Mouse (Mus musculus) lung, embryonic 14.5 days (tissue): ENCODE data around the gene Dlg3. TPM values are rescaled to one million over a fixed set of nuclear protein-coding genes. Genes with fewer than 3 reads are reported as not detected.

Experiments used
- ATAC-seq: fragments of 200-750 bp; cut with Nextera tagmentation; 2 replicates; pipeline ENCODE4 v1.8.0; 2017; ENCODE audit warnings: mild to moderate bottlenecking, moderate TSS enrichment, moderate library complexity; ENCODE audit not compliant: insufficient read depth
- DNase-seq: peaks from one replicate; pipeline ENCODE4 v3.0.0-alpha.2; 2015
- H3K27ac ChIP-seq: fragments of 300-500 bp; sonication (generic); 2 replicates; pipeline ENCODE4 v1.5.1; 2014; ENCODE audit warnings: low read depth, mild to moderate bottlenecking, moderate library complexity
- H3K27me3 ChIP-seq: fragments of 300-500 bp; sonication (generic); 2 replicates; pipeline ENCODE4 v1.6.1; 2014; ENCODE audit warnings: low read length, control low read depth; ENCODE audit not compliant: insufficient read depth
- H3K36me3 ChIP-seq: fragments of 300-500 bp; sonication (generic); 2 replicates; pipeline ENCODE4 v1.6.1; 2014; ENCODE audit warnings: control low read depth; ENCODE audit not compliant: insufficient read depth
- H3K4me1 ChIP-seq: fragments of 300-500 bp; sonication (generic); 2 replicates; pipeline ENCODE4 v1.6.1; 2014; ENCODE audit warnings: antibody characterized with exemption, control low read depth; ENCODE audit not compliant: insufficient read depth
- H3K4me2 ChIP-seq: fragments of 300-500 bp; sonication (generic); 2 replicates; pipeline ENCODE4 v1.6.1; 2014; ENCODE audit warnings: mild to moderate bottlenecking
- H3K4me3 ChIP-seq: fragments of 300-500 bp; sonication (generic); 2 replicates; pipeline ENCODE4 v1.5.1; 2014; ENCODE audit warnings: low read depth, low read length
- H3K9ac ChIP-seq: fragments of 300-500 bp; sonication (generic); 2 replicates; pipeline ENCODE4 v1.6.1; 2014
- H3K9me3 ChIP-seq: fragments of 300-500 bp; sonication (generic); 2 replicates; pipeline ENCODE4 v1.6.1; 2016; ENCODE audit warnings: low read depth, low read length, control low read depth
- CTCF ChIP-seq: IDR thresholded peaks from 2 replicates; pipeline ENCODE4 v1.5.1; 2016; ENCODE audit warnings: antibody characterized with exemption, low read depth
- WGBS: fragments of 180-500 bp; shearing (Covaris S2); extraction: QIAGEN DNeasy Blood & Tissue Kit; methylation state at CpG from one replicate; pipeline ENCODE4 v1.1.7; 2014; 5-methylcytosine and 5-hydroxymethylcytosine counted together
- polyA plus RNA-seq: library from polyadenylated mRNA; unstranded; fragments of >200 nt; fragmentation: Nextera tagmentation; extraction: Ambion mirVana; gene quantifications from 2 replicates; pipeline ENCODE4 v1.2.1, GENCODE M21; 2014

The Dlg3 gene
- polyA plus RNA-seq, 1 experiment from 2014 or later = 4.2 TPM

DNA sequence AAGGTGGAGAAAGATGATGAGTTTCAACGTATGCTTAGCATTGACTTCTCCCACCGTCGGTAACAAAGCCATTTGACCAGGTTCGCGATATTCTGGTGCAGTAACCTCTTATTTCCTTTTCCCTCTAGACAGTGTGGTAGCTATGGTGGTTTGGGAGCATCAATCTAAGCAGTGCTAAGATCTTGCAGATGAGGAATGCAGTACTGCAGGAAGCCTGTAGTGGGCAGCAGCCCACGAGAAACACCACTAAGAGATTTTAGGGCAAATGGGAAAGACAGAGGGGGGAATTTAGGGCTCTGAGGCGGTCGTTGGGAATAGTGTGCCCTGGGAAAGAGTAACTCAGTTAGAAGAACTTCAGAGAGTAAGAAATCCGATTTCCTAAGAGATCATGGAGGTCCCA lies 9.0 kb downstream of the Dlg3 start:
- 8% methylated on average over 9 of the region's 9 CpGs for WGBS
- peak overlapping the region; percentile 68 for H3K4me2 ChIP-seq
- H3K9ac ChIP-seq = no peak overlapping the region
- DNase-seq (peak; percentile 82), ATAC-seq (peak; percentile 55)
- H3K27ac ChIP-seq = peak overlapping the region; percentile 83
- H3K9me3 ChIP-seq = no peaks in the 10 kb centered on the region
- peak; percentile 69 for TF ChIP-seq CTCF
- no peaks in the 10 kb centered on the region for H3K27me3 ChIP-seq
- H3K36me3 ChIP-seq = no peaks in the 10 kb centered on the region
- no peaks in the 10 kb centered on the region for H3K4me1 ChIP-seq
- peak overlapping the region; percentile 55; the same call in 1 of the 2 replicates for H3K4me3 ChIP-seq

DNA sequence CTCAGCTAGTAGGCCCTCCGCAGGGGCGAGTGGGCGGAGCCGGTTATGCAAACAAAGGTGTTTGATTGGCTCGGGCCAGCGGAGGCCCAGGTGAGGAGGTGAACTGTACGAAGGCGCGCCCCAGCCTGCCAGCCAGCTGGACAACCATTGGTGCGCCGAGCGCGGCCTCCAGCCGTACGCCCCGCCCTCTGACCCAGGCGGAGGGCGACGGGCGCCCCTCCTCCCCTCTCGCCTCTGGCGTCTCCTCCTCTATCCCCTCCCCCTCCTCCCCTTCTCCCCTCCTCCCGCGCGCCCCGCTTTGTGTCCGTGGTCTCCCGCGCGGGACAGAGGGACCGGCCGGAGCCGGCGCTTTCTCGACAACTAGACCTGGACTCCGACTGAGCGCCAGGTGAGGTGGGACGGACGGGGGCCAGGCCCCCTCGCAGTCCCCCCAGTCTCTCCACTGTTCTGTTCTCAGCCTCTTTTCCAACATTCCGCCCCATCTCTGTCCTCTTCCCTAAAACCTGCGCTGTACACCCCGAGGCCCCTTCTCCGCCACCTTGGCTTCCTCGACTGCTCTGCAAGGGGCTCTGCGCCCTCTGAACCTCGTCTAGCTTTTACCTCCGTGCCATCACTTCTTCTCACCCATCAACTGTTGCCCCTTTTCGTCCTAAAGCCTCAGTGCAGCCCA lies 9.6 kb downstream of the Dlg3 start:
- 4% methylated on average over 43 of the region's 49 CpGs for WGBS
- H3K9ac ChIP-seq = peak overlapping the region; percentile 69
- no peaks in the 10 kb centered on the region for H3K27me3 ChIP-seq
- no peaks in the 10 kb centered on the region for H3K9me3 ChIP-seq
- peak overlapping the region; percentile 83 for H3K27ac ChIP-seq
- DNase-seq = peak; percentile 83
- no peaks in the 10 kb centered on the region for H3K4me1 ChIP-seq
- ATAC-seq = peak; percentile 93
- H3K36me3 ChIP-seq = no peaks in the 10 kb centered on the region
- TF ChIP-seq CTCF = no peak
- H3K4me3 ChIP-seq = peak overlapping the region; percentile 55
- peak overlapping the region; percentile 68 for H3K4me2 ChIP-seq

DNA sequence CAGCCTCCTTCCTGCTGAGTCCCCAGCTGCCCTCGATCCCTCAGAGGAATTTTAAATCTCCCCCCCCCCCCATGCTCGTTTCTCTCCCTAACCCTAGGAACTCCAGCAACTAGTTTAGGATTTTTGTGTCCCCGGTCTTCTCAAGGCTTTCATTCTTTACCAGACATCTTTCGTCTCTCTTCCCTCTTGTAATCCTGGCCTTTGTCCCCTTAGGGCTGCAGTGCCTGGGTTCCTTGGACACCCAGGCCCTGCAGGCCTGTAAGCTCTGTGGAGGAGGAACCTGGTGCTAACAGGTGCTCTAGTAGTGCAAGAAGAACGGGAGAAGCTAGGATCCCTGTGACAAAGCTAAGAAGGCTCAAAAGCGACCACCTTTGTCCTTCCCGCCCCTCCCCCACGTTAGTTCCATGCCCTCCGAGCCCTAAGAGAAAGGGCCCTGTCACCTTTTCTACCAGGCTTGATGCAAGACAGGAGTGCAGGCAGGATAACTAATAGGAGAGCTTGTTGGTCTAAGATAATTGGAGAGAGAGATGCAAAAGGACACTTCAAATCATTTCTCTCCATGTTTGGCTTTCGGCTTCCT lies 10.2 kb downstream of the Dlg3 start:
- H3K4me1 ChIP-seq = no peaks in the 10 kb centered on the region
- 19% methylated on average over 10 of the region's 10 CpGs for WGBS
- H3K36me3 ChIP-seq = no peaks in the 10 kb centered on the region
- DNase-seq (no peak), ATAC-seq (no peak; the same call in 1 of the 2 replicates)
- H3K9me3 ChIP-seq = no peaks in the 10 kb centered on the region
- H3K4me3 ChIP-seq = peak overlapping the region; percentile 55
- TF ChIP-seq CTCF = no peak
- H3K9ac ChIP-seq = peak overlapping the region; percentile 69
- H3K27ac ChIP-seq = peak overlapping the region; percentile 83; the same call in 1 of the 2 replicates
- no peaks in the 10 kb centered on the region for H3K27me3 ChIP-seq
- peak overlapping the region; percentile 68 for H3K4me2 ChIP-seq

DNA sequence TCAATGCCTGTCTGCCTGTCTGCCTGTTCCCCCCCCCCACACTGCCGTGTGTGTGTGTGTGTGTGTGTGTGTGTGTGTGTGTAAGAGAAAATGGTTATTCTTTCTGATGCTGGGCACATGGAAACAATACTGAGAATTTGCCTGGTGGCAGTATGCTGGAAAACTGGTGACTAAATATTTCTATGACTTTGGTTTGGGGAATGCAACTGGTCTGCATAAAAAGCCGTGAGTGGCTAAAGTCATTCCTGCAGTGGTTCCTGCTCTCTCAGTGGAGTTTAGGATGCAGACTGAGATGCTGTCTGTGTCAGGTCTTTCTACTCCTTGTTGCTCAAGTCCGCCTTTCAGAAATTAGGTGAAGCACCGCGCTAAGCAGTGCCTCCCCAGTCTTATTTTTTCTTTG lies 10.9 kb downstream of the Dlg3 start:
- no peak overlapping the region; the same call in 1 of the 2 replicates for H3K9ac ChIP-seq
- no peaks in the 10 kb centered on the region for H3K9me3 ChIP-seq
- H3K27ac ChIP-seq = no peak overlapping the region
- no peak for DNase-seq
- peak overlapping the region; percentile 68 for H3K4me2 ChIP-seq
- no peaks in the 10 kb centered on the region for H3K36me3 ChIP-seq
- TF ChIP-seq CTCF = no peak
- ATAC-seq = no peak
- WGBS = 23% methylated on average over 5 of the region's 5 CpGs
- H3K27me3 ChIP-seq = no peaks in the 10 kb centered on the region
- no peaks in the 10 kb centered on the region for H3K4me1 ChIP-seq
- peak overlapping the region; percentile 55 for H3K4me3 ChIP-seq

DNA sequence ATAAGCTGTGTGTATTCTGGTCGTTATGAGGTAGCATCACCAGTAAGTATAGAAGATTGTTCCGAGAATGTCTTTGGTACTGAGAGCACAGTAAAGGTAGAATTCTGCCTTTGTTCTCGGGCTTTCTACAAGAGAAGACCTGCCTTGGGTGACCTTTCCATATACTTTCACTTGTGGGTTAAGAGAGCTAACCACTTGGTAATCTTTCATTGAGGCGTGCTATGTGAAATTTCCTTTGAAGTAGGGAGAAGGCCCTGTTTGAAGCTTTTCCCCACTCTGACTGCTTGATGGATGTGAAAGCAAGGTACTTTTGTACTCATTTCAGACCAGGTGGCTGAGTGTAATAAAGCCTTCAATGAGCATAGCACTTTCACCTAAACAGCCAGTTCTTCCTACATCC lies 21.8 kb downstream of the Dlg3 start:
- 55% methylated on average over 4 of the region's 4 CpGs for WGBS
- Histone ChIP-seq H3K9ac (no peak overlapping the region), H3K36me3 (no peaks in the 10 kb centered on the region), H3K4me1 (no peaks in the 10 kb centered on the region), H3K27ac (no peak overlapping the region), H3K27me3 (no peaks in the 10 kb centered on the region), H3K4me3 (no peak overlapping the region), H3K9me3 (no peaks in the 10 kb centered on the region), H3K4me2 (no peak overlapping the region)
- DNase-seq (no peak), ATAC-seq (no peak)
- TF ChIP-seq CTCF = no peak

DNA sequence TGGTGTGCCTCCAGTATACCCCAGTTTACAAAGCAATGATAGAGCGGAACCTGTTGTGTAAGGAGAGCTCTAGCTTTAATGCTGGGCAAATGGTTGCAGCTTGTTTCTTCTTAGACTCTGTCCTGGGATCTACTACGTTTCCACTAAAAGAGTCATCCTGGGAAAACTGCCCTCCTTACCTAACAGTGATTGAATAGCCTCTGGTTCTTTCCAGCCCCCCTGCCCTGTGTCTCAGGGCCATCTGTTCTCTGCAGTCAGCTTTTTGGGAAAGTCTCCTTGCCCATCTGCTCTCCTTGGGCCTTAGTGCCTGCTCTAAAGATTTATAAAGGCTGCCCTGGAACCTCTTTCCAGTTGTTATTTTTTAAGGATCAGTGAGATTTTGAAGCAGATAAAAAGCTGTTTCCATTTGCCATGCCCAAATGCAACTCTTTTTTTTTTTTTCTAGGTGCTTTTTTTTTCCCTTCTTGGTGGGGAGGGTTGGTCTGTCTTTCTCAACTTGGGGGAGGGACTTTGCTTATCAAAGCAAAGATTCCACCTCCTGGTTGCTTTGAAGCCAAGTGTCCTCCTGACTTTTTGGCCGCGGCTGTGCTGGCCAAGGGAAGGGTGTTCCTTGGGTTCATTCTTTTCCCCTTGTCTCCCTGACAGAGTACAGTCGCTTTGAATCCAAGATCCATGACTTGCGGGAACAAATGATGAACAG lies 28.7 kb downstream of the Dlg3 start:
- no peaks in the 10 kb centered on the region for H3K4me1 ChIP-seq
- H3K4me2 ChIP-seq = no peak overlapping the region
- no peak overlapping the region for H3K27ac ChIP-seq
- ATAC-seq = no peak
- H3K27me3 ChIP-seq = no peaks in the 10 kb centered on the region
- 54% methylated on average over 6 of the region's 6 CpGs for WGBS
- peaks cover 11% of the 10 kb centered on the region; the same call in 1 of the 2 replicates for H3K36me3 ChIP-seq
- no peak for DNase-seq
- H3K9me3 ChIP-seq = no peaks in the 10 kb centered on the region
- TF ChIP-seq CTCF = no peak
- no peak overlapping the region for H3K4me3 ChIP-seq
- no peak overlapping the region for H3K9ac ChIP-seq

DNA sequence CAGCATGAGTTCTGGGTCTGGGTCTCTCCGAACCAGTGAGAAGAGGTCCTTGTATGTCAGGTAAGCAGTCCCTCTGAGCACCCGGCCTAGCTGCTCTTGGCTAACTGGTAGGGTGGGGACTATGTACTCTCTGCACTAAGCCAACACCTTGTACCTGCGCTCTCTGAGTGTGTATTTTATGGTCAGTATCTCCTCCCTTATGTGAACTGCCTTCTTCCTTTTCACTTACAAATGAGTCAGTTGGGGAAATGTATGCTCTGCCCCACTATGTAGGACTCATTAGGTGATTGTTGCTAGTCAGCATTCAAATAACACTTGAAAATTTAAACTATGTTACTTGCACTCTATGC lies 29.2 kb downstream of the Dlg3 start:
- WGBS = 70% methylated on average over 3 of the region's 3 CpGs
- Histone ChIP-seq H3K27ac (no peak overlapping the region), H3K4me3 (no peak overlapping the region), H3K4me2 (no peak overlapping the region), H3K4me1 (no peaks in the 10 kb centered on the region), H3K9ac (no peak overlapping the region), H3K36me3 (peaks cover 11% of the 10 kb centered on the region; the same call in 1 of the 2 replicates), H3K9me3 (no peaks in the 10 kb centered on the region), H3K27me3 (no peaks in the 10 kb centered on the region)
- ATAC-seq = no peak
- DNase-seq = no peak
- no peak for TF ChIP-seq CTCF
